Mouse (Mus musculus) 3T3-L1 (cell line): ENCODE data around the gene Defb43.

Experiments used
- DNase-seq: peaks from one replicate; pipeline ENCODE4 v3.0.0-alpha.2; 2015; ENCODE audit warnings: low read depth, low spot score

Defb43 gene

DNA sequence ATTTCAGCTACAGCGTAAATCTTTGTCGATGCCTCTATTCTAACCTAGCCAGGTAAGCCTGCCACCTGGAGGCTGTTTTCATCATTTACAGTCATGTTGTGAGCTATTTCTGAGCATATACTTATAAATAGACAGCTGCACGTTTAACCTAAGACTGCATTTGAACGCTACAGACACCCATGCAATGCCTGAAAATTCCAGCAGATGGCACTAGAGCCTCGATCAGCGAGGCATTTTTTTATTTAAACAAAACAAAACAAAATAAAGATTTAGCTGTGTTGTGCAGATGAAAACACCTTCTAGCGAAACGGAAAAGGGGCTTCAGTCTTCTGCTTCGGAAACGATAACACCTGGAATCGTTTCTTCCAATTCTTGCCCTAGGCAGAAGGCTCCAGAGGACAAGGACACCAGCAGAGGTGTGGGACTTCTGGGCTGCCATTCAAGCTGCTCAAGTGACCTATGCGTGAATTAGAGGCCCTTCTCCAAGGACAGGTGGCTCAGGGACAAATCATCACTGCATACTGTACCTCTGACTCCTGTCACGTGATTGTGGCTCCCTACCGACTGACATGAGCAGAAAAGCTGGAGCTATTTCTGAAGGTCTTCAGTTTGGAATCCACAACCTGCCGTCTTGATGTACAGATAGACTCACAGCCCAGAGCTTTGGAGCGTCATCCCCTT, 55.2 kb downstream of the Defb43 start:
- peak; percentile 77 for DNase-seq
